Mouse (Mus musculus): ENCODE results near the gene Camk2b.
"Not testable (repeated sequence)": the region's sequence is repeated elsewhere in the genome, so short reads cannot be mapped to it uniquely, and the experiment has no call there.

Camk2b gene

GRCm38 (mm10) chr11:5945096-5945495, 121.1 kb downstream of the Camk2b start:
- DNase-seq (ENCODE audit: low read depth) = no peak

GRCm38 (mm10) chr11:5942966-5943365, 123.2 kb downstream of the Camk2b start:
- DNase-seq (ENCODE audit: low read depth) = no peak

GRCm38 (mm10) chr11:5934531-5934930, 131.6 kb downstream of the Camk2b start:
- not testable (repeated sequence) for DNase-seq (ENCODE audit: low read depth)

GRCm38 (mm10) chr11:5931947-5932346, 134.2 kb downstream of the Camk2b start:
- not testable (repeated sequence) for DNase-seq (ENCODE audit: low read depth)

- DNase-seq (ENCODE audit: low read depth) = no peak
Observed at GRCm38 (mm10) chr11:5930578-5930977, 135.6 kb downstream of the Camk2b start.

- no peak for DNase-seq (ENCODE audit: low read depth)
Observed at GRCm38 (mm10) chr11:5926696-5927220, 139.4 kb downstream of the Camk2b start.

- no peak for DNase-seq (ENCODE audit: low read depth)
Observed at GRCm38 (mm10) chr11:5924699-5925098, 141.5 kb downstream of the Camk2b start.

- DNase-seq (ENCODE audit: low read depth) = peak; percentile 50
Observed at GRCm38 (mm10) chr11:5920323-5920960, 145.7 kb downstream of the Camk2b start.
